Mouse (Mus musculus): ENCODE data around the gene Slc44a4. TPM values are rescaled to one million over a fixed set of nuclear protein-coding genes. Genes with fewer than 3 reads are reported as not detected.
"Not testable (repeated sequence)": the region's sequence is repeated elsewhere in the genome, so short reads cannot be mapped to it uniquely, and the experiment has no call there.

Gene Slc44a4
- total RNA-seq, 4 experiments from 2014 or later: not detected

DNA sequence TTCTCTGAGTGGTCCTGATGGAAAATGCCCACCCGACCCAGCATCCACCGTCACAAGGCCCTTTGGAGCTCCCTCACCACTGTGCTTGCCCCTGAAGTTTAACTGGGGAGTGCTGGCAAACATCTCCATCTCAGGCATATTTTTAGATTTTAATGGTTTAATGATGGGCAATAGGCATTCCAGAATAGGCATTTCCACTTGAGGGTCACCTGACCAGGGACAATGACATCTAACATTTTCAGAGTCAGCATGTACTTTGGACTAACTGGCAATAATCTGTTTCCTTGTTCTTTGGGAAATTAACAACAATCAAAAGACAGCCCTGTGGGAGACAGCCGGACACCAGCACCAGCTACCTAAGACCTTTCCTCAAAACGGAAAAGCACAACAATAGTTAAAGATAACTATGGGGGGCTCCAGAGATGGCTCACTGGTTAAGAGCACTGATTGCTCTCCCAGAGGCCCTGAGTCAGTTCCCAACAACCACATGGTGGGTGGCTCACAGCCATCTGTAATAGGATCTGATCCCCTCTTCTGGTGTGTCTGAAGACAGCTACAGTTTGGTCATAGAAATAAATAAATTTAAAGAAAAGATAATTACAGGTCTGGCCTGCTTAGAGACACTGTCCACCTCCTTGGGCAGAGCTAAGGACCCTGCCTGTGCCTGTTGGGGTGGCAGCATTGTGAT lies 29.0 kb downstream of the Slc44a4 start:
- no peak for DNase-seq (ENCODE audit: low spot score)

DNA sequence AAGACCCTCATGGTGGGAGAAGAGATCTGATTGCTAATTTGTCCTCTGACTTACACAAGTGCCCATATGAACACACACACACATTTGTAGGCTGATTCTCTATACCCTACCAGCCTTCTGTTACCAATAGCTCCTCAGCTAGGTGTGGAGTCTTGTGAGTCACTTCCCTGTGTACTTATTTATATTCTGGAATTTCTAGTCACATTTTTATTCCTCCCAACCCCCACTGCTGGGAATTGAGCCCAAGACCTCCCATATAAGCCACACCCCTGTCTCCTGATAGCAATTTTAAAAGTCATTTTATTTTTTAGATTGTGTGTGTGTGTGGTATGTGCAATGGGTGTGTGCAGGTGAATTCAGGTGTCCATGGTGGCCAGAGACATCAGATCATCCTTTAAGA lies 30.1 kb downstream of the Slc44a4 start:
- DNase-seq (ENCODE audit: low spot score): no peak

DNA sequence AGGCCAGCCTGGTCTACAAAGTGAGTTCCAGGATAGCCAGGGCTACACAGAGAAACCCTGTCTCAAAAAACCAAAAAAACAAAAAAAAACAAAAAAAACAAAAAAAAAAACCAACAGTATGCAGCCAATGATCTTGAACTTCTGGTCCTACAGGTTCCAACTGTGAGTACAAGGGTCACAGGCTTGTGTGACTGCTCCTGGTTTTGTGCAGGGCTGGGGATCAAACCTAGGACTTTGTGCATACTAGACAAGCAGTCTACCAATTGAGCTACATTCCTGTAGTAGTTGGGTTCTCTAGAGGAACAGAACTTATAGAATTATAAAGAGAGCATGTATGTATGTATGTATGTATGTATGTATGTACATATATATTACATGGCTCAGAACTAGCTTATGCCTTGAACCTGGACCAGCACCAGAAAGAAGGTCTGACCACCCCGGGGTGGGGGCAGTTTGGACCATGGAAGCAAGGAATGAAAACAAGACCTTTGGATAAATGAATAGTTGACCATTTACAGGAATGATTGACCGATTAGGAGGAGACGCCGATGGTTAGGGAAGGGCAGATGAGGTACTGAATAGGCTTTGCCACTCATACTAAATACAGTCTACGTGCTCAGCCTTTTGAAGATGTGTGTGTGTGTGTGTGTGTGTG lies 32.3 kb downstream of the Slc44a4 start:
- no peak for DNase-seq (ENCODE audit: low spot score)

DNA sequence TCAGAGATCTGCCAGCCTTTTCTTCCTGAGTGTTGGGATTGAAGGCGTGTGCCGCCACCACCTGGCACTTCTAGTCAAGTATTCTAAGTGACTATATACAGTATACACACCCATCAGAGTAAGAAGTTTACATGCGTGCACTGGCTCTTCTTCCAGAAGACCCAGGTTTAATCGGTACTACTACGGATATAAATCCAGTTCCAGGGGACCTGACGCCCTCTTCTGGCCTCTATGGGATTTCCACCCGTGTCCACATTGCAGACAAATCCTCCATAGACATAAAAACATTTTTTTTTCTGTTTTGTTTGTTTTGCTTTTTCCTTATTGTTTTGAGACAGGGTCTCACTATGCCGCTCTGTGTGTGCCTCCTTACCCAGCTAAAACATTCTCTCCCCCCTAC lies 33.3 kb downstream of the Slc44a4 start:
- no peak for DNase-seq (ENCODE audit: low spot score)

DNA sequence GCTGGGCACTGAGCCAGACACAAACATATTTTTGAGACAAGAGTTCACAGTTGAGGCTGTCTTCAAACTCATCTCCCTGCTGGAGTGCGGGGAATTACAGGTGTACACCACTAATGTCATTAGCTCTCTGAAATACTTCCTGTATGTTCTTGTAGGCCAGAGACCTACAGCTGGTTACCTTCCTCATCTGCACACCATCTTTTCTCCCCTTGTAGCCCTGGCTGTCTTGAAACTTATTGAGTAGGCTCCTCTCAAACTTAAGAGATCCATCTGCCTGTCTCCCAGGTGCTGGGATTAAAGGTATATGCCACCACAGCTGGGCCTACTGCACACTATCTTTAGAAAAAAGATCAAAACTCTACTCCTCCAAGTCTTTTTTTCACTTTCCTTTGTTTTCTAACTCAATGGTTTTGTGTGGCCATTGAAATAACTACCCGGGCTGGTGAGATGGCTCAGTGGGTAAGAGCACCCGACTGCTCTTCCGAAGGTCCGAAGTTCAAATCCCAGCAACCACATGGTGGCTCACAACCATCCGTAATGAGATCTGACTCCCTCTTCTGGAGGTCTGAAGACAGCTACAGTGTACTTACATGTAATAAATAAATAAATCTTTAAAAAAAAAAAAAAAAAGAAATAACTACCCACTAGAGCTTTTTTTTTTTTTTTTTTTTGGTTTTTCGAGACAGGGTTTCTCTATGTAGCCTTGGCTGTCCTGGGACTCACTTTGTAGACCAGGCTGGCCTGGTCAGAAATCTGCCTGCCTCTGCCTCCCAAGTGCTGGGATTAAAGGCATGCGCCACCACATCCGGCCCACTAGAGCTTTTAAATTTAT lies 34.7 kb downstream of the Slc44a4 start:
- not testable (repeated sequence) for DNase-seq (ENCODE audit: low spot score)

DNA sequence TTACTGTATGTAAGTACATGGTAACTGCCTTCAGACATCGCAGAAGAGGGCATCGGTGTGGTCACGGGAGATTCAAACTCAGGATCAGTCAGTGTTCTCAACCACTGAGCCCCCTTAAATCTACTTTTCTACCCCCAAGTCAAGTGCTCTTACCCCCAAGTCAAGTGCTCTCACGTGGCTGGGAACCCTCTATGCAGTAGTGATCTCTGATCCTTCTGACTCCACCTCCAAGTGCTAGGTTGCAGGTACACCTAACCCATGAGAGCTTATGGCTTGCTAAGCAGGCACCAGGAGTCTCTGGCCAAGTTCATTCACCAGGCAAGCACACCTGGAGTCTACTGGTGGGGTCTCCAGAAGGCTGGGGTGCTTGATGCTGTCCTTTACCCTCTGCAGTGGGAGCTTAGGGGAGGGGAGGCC lies 35.3 kb downstream of the Slc44a4 start:
- no peak for DNase-seq (ENCODE audit: low spot score)

DNA sequence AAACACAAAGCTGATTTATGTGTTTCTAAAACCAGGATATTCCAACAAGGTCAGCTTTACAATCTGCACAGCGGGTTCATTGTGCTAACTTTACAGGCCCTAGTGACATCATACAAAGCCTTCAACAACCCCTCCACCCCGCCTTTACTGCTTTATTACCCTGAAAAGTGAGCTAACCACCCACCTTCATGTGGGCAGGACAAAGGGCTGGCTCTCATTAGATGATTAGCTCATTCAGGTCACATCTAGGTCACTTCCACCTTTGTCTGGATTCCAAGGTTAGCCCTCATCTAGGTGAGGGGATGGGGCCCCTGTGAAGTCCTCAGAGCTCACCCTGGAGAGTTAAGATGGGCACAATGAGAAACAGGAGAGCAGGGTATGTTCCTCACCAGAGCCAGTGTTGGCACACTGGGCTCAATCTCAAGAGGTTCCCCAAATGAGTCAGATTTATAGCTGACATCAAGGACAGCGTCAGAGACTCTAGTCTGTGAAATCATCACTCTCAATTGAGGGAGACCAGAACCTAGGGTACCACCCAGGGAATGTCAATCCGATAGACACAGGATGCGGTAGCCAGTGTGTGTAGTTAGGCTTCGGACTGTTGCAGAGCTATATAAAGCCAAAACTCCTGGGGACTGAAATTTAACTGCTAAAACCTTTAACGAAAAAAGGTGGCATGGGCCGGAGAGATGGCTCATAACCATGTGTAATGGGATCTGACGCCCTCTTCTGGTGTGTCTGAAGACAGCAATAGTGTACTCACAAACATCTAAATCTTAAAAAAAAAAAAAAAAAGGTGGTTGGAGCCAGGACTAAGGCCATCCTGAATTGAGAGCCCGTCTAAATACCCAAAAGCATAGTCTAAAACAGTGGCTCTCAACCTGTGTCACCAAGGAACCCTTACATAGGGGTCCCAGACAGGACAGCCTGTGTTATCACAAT lies 36.5 kb downstream of the Slc44a4 start:
- DNase-seq (ENCODE audit: low spot score): no peak

DNA sequence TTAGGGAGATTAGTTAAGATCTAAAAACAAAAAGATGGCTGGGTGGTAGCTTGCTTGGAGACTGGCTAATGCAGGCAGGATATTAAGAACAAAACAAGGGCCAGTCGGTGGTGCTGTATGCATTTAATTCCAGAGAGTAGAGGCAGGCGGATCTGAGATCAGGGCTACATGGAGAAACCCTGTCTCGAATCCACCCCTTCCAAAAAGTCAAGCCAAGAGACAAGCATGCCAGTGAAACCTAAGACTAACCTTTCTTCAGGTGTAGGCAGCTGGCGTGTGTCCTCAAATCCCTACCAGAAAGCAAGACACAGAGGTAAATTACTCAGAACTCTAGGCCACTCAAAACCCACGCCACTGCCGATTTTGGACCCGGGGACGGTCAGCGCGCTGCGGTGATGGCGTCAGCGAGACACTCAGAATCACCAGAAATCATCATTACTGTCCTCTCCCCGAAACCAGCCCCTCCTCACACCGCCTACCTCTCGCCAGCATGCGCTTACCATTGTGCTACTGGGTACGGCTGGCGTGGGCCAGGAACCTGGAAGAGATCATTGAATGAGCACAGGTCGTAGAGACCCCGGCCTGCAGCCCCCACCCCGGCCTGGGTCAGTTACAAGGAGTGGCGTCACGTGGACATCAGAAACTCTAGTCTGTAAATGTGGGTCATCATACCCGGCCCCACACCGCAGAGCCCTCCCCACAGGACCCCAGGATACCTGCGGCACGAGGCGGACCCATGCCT lies 37.5 kb downstream of the Slc44a4 start:
- no peak for DNase-seq (ENCODE audit: low spot score)

DNA sequence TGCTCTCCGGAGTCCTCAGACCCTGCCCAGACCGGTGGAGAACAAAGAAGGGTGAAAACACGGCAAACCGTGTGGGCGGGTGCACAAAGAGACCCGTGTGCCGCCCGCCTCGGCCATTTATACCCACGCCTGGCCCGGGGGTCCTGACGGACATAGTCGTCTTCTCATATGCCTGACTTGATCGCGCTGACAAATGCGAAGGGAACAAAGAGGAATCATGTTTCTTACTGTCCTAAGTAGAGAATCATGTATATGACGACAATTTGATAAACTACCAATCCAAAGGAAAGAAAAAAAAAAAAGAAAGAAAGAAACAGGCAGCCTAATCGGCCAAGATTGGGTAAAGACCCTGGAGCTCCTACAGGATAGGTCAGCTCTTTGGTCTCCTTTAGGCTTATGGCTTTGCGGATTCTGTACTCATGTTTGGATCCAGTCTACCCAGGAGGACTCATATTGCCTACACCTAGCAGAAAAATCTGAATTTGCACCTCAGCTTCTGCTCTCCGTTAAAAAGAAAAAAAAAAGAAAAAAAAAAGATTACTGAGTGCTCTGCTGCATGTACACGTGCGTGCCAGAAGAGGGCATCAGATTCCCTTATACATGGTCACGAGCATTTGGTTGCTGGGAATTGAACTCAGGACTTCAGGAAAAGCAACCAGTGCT lies 38.2 kb downstream of the Slc44a4 start:
- DNase-seq (ENCODE audit: low spot score): peak; percentile 88

DNA sequence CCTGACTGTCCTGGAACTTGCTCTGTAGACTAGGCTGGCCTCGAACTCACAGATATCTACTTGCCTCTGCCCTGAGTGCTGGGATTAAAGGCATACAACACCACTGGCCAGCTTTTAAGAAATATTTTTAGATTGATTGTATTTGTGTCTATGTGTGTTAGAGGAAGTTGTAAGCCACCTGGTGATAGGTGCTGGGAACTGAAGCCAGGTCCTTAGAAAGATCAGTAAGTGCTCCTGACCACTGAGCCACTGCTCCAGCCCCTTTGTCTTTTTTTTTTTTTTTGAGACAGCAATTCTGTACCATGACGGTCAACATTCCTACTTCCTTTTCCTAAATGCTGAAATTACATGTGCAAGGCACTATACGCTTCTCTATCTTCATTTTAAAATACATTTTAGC lies 39.0 kb downstream of the Slc44a4 start:
- DNase-seq (ENCODE audit: low spot score): no peak

DNA sequence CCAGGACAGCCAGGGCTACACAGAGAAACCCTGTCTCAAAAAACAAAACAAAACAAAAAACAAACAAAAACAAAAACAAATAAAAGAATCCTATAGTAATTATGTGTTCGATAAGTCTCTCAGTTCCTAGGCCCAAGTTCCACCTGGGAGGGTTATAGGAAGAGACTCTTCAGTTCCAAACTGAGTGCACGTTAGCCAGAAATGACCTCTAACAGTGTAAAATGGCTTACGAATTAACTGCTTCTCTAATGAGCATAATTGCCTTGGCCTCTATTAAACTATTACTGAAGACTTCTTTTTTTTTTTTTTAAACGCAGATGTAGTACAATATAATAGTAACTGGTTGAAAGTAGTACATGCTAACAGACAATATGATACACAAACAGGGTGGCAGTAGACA lies 39.6 kb downstream of the Slc44a4 start:
- no peak for DNase-seq (ENCODE audit: low spot score)

DNA sequence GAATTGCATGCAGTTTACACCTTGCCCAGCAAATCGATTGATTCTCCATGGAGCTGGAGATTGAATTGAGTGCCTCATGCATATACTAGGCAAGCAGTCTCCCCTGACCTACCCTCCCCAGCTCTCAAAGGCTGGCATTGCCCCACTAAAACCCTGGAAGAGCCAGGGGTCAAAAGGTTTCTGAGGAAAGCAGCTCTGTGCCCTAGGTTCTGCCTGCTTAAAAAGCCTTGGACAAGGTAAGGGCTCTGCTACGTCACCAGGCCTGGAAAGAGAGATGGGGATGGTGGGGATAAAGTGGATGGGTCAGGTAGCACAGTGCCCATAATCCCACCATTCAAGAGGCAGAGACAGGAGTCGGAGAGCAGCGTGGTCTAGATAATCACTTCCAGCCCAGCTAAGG lies 40.6 kb downstream of the Slc44a4 start:
- no peak for DNase-seq (ENCODE audit: low spot score)

DNA sequence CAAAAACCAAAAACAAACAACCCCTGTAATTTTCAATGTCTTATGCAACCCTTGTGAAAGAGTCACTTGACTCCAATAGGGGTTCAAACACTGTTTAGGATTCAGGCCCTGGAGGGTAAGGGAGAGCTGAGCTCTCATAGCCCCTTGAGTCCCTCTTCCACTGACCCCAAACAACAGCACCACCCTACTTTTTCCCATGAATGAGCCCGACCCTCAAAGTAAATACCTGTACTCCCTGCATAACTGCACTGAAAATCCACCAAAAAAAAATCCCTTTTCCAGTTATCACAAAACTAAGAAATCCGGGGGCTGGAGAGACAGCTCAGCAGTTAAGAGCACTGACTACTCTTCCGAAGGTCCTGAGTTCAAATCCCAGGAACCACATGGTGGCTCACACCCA lies 41.6 kb downstream of the Slc44a4 start:
- DNase-seq (ENCODE audit: low spot score): no peak

DNA sequence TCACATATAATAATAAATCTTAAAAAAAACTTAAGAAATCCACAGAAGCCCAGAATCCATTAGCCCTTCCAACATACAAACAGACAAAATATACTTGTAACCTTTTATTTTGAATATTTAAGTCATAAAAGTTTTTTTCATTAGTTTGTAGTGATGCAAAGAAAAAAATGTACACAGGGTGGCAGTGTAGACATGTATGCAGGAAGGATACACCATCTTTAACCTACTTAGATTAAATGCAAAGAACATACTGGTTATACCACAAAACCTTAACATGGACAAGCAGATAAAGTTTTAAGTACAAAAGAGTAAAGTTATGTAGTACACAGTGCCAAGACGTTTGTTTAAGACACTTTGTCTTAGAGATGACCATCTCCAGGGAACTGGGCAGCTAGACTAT lies 42.1 kb downstream of the Slc44a4 start:
- DNase-seq (ENCODE audit: low spot score): no peak

DNA sequence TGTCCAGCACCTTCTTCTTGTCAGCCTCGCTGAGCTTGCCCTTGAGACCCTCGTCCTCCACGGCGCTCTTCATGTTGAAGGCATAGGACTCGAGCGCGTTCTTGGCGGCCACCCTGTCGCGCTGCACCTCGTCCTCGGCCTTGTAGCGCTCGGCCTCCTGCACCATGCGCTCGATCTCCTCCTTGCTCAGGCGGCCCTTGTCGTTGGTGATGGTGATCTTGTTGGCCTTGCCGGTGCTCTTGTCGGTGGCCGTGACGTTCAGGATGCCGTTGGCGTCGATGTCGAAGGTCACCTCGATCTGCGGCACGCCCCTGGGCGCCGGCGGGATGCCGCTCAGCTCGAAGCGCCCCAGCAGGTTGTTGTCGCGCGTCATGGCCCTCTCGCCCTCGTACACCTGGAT lies 43.0 kb downstream of the Slc44a4 start:
- DNase-seq (ENCODE audit: low spot score): not testable (repeated sequence)

DNA sequence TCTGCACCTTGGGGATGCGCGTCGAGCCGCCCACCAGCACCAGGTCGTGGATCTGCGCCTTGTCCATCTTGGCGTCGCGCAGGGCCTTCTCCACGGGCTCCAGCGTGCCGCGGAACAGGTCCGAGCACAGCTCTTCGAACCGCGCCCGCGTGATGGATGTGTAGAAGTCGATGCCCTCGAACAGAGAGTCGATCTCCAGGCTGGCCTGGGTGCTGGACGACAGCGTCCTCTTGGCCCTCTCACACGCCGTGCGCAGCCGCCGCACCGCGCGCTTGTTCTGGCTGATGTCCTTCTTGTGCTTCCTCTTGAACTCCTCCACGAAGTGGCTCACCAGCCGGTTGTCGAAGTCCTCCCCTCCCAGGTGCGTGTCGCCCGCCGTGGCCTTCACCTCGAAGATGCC lies 43.7 kb downstream of the Slc44a4 start:
- not testable (repeated sequence) for DNase-seq (ENCODE audit: low spot score)

DNA sequence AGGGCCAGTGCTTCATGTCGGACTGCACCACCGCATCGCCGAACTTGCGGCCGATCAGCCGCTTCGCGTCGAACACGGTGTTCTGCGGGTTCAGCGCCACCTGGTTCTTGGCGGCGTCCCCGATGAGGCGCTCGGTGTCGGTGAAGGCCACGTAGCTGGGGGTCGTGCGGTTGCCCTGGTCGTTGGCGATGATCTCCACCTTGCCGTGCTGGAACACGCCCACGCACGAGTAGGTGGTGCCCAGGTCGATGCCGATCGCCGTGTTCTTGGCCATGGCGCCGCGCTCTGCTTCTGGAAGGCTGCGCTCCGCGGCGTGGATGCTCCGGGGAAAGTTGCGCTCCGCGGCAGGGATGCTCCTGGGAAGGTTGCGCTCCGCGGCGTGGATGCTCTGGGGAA lies 44.5 kb downstream of the Slc44a4 start:
- DNase-seq (ENCODE audit: low spot score): not testable (repeated sequence)

DNA sequence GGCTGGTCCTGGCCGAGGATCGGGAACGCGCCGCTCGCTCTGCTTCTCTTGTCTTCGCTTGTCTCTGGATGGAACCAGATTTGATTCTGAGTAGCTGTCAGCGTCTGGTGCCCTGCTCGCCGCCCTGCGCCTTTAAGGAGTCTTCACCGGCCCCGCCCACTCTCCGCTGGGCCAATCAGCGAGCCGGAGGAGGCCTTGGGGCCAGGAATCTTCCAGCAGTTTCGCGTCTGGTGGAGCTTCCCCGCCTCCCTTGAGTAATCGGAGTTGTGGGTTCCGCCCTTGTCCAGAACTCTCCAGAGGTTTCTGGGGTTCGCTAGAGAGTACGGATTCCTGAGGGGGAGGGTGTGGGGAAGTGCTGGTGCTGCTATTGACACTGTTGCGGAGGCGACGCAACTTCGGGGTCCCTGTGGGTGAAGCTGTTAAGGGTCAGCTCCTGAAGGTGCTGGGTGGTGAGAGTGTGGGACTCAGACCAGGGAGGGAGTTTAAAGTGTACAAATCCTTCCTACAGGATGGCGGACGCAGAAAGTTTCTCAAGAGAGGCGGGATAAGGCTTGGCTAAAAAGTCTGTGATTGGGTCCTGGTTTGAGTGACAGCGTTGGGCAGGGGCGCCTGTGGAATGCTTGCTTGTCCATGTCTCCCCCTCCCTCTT lies 45.0 kb downstream of the Slc44a4 start, which contains the start of gene Hspa1b:
Hspa1b (minus strand) TSS at position 109 of the 649 bp plus-strand sequence.
- DNase-seq (ENCODE audit: low spot score): peak; percentile 96

DNA sequence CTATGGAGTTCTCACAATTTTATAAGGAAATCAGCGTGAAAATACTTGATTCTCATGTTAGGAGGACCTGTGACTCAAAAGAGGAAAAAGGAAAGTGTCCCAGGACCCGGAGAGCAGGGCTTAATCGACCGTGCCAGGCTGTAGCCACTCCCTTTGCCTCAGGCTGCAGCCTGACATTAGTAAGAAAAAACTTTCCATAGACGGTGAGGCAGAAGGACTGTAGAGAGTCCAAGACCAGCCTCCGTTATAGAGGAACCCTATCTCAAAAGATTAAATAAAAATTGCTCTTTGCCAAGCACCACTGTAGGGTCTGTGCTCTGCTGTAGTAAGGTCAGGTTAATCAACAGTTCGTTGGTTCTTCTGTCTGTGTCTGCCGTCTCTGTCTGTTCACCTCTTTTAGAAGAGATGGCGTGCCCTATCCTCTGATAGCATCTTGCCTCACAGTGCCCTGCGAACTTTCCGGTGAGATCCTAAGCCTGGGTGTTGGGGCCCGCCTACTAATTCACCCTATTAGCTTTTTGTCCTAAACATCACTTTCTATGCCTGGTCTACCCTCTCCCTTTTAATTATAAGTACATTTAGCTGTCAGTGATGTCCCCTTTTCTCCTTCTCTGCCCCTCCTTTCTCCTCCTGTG lies 45.7 kb downstream of the Slc44a4 start:
- peak; percentile 61 for DNase-seq (ENCODE audit: low spot score)
